Mouse (Mus musculus): Measurements from ENCODE around the gene Ttll7. TPM values are rescaled to one million over a fixed set of nuclear protein-coding genes. Genes with fewer than 3 reads are reported as not detected.

Ttll7 gene
- polyA plus RNA-seq, 1 experiment, result 9.2 TPM

DNA sequence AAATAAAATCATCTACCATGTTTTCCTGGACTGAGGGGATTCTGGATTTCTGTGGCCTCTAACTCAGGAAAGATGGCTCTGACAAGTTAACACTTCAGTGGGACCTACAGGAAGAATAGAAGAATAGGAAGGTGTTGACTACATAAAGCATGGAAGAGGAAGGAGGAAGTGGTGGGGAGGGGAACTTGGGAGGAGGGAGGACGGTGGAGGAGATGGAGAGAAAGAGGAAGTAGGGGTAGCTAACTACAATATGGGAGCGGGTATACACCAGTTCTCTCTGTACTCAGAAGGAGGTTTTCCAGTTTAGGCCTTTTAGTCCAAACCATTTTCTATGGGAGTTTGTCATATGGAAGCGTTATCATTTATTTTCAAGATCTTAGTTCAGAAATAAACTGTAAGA lies 112.2 kb downstream of the Ttll7 start:
- Histone ChIP-seq H3K4me3 (replicated peaks; ENCODE audit: extremely low read depth, low read depth, low read length) (no peak overlapping the region), H3K4me1 (ENCODE audit: control insufficient read depth, insufficient read depth, low read length) (no peaks in the 10 kb centered on the region)
- 56% methylated on average over 3 of the region's 3 CpGs for WGBS
- no peak for DNase-seq
- TF ChIP-seq POLR2A (IDR thresholded peaks at IDR 0.05; ENCODE audit: borderline replicate concordance, extremely low read depth, low read depth, low read length) (no peak), CTCF (IDR thresholded peaks at IDR 0.05; ENCODE audit: insufficient read depth, low read length) (no peak)

DNA sequence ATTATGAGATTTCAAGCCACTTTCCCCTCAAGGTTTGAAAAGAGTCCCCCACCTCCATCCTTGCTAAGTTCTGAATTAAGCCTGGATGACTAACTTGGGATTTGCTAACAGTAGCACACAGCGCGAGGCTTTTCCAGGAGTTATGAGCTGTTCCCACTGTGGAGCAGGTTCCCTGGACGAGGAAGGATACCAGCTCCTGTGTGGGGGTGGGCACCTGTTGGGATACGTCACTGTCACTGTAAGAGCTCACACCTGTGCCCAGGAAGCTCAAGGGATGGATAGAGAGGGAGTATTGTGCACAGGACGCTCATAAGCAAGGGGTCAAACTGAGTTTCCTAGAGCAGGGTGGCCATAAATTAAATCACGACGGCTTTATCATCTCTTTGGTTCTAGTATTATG lies 115.1 kb downstream of the Ttll7 start:
- DNase-seq, result no peak
- TF ChIP-seq CTCF (IDR thresholded peaks at IDR 0.05; ENCODE audit: insufficient read depth, low read length) (no peak), POLR2A (IDR thresholded peaks at IDR 0.05; ENCODE audit: borderline replicate concordance, extremely low read depth, low read depth, low read length) (no peak)
- H3K4me3 ChIP-seq (replicated peaks; ENCODE audit: extremely low read depth, low read depth, low read length), result no peak overlapping the region
- H3K4me1 ChIP-seq (ENCODE audit: control insufficient read depth, insufficient read depth, low read length), result no peaks in the 10 kb centered on the region
- 85% methylated on average over 7 of the region's 7 CpGs for whole genome bisulfite sequencing

DNA sequence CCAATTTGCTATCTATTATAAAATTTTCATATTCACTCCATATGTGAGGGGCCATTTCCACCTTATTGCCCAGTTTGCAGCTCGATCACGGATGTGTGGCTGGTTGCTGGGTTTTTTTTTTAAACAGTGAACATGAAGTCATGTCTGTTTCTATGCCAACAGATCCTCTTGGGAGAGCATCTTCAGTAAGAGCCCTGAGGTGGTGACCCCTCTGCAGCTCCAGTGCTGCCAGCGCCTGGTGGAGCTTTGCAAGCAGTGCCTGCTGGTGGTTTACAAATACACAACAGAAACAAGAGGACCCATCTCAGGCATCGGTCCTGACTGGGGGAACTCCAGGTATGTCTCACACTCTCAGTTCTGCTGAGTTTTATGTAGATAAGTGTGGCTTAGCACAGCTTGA lies 115.7 kb downstream of the Ttll7 start:
- 82% methylated on average over 4 of the region's 4 CpGs for WGBS
- Histone ChIP-seq H3K4me1 (ENCODE audit: control insufficient read depth, insufficient read depth, low read length) (no peaks in the 10 kb centered on the region), H3K4me3 (replicated peaks; ENCODE audit: extremely low read depth, low read depth, low read length) (no peak overlapping the region)
- DNase-seq, result no peak
- TF ChIP-seq CTCF (IDR thresholded peaks at IDR 0.05; ENCODE audit: insufficient read depth, low read length) (no peak), POLR2A (IDR thresholded peaks at IDR 0.05; ENCODE audit: borderline replicate concordance, extremely low read depth, low read depth, low read length) (no peak)

GRCm38 (mm10) chr3:146978272-146978671 lies 126.1 kb downstream of the Ttll7 start:
- 88% methylated on average over 3 of the region's 3 CpGs for WGBS
- no peak for TF ChIP-seq CTCF (IDR thresholded peaks at IDR 0.05; ENCODE audit: insufficient read depth, low read length)
- no peak for DNase-seq
- Histone ChIP-seq H3K4me1 (ENCODE audit: control insufficient read depth, insufficient read depth, low read length) (no peaks in the 10 kb centered on the region), H3K4me3 (replicated peaks; ENCODE audit: extremely low read depth, low read depth, low read length) (no peak overlapping the region)

DNA sequence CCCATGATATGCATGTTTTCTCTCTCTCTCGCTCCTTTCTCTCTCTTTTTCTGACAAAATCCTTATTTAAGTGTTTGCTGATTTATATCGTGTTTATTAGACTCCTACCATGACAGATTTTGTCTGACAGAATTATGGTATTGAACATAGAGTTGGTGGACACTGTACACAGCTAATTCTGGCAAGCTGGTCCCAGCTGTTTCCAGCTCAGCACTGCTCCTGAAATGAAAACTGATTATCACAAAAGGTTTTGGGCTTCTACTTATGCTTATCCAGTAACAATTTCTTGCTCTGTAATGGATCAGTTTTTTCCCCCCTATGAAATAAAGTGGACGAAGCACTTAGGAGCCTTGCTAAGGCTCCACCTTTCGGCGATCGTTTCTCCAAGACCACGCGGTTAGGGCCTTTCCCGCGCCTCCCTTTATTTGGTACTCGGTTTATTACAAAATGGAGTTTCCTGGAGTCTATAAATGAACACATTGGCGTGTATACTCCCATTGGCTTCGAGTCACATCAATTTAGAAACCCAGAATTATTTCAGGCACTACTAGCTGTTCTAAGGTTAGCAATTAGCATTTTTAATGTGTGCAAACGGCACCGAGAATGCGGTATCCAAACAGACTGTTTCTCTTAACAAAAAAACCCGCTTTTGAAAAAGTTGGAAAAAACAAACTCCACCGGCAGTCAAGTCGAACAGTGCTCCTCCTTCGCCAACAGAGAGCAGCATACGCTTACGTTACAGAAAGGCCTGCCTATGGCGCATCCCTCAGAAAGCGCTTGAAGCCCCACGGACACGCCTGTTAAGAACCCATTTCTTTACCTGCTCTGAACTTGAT lies 141.9 kb downstream of the Ttll7 start:
- no peaks in the 10 kb centered on the region for H3K4me1 ChIP-seq (ENCODE audit: control insufficient read depth, insufficient read depth, low read length)
- TF ChIP-seq POLR2A (IDR thresholded peaks at IDR 0.05; ENCODE audit: borderline replicate concordance, extremely low read depth, low read depth, low read length) (no peak), CTCF (IDR thresholded peaks at IDR 0.05; ENCODE audit: insufficient read depth, low read length) (peak; percentile 52; the same call in 1 of the 2 replicates)
- H3K4me3 ChIP-seq (replicated peaks; ENCODE audit: extremely low read depth, low read depth, low read length), result no peak overlapping the region
- no peak for DNase-seq
- WGBS, result 38% methylated on average over 26 of the region's 26 CpGs

DNA sequence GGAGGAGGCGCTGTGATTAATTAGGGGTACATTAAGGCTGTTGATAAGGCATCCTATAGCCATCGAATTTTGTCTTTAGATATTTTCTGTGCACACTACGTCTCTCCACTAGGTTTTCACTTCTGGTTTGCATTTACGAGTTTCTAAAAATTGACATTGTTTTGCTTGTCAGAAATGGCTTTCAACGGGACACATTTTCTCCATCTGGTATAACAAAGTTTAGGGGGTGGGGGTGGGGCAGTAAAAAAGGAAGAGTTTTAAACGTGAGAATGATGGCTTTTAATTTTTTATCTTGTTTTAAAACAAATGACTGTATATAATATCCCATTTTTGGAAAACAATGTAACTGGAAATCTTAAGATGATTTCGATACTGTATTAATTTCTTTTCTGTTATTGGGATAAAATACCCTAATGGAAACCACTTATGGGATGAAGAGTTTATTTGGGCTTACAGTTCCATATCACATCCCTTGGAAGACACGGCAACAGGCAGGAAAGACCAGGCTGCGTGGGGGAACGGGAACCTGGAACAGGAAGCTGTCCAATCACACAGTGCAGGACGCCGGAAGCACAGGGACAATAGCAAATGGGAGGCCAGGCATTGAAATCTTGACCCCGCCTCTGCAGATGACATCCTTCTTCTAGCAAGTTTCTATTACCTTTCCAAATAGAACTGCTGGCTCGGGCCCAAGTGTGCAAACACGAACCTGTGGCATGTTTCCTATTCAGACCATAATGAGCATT lies 142.7 kb downstream of the Ttll7 start:
- no peak for DNase-seq
- 53% methylated on average over 15 of the region's 15 CpGs for WGBS
- no peak overlapping the region for H3K4me3 ChIP-seq (replicated peaks; ENCODE audit: extremely low read depth, low read depth, low read length)
- TF ChIP-seq CTCF (IDR thresholded peaks at IDR 0.05; ENCODE audit: insufficient read depth, low read length), result no peak
- no peak for TF ChIP-seq POLR2A (IDR thresholded peaks at IDR 0.05; ENCODE audit: borderline replicate concordance, extremely low read depth, low read depth, low read length)
- H3K4me1 ChIP-seq (ENCODE audit: control insufficient read depth, insufficient read depth, low read length), result no peaks in the 10 kb centered on the region

DNA sequence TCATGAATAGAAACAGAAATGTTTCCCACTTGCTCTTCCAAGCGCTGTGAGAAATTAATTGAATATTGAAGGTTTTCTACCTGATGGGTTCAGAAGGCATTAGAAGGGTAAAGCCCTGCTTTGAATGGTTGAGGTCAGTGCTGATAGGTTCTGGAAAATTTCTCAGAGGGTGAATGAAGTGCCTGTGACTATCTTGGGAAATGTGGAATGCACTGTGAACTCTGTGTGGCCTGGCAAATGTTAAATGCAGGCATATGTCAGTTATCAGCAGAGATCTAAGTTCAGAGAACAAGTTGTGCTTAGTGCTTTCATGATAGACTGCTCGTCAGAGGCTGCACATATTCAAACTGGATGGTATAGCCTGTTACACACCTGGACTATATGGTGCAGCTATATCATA lies 147.0 kb downstream of the Ttll7 start:
- Histone ChIP-seq H3K4me3 (replicated peaks; ENCODE audit: extremely low read depth, low read depth, low read length) (no peak overlapping the region), H3K4me1 (ENCODE audit: control insufficient read depth, insufficient read depth, low read length) (no peaks in the 10 kb centered on the region)
- DNase-seq, result no peak
- WGBS, result 81% methylated on average over 2 of the region's 2 CpGs
- TF ChIP-seq CTCF (IDR thresholded peaks at IDR 0.05; ENCODE audit: insufficient read depth, low read length) (no peak), POLR2A (IDR thresholded peaks at IDR 0.05; ENCODE audit: borderline replicate concordance, extremely low read depth, low read depth, low read length) (no peak)

DNA sequence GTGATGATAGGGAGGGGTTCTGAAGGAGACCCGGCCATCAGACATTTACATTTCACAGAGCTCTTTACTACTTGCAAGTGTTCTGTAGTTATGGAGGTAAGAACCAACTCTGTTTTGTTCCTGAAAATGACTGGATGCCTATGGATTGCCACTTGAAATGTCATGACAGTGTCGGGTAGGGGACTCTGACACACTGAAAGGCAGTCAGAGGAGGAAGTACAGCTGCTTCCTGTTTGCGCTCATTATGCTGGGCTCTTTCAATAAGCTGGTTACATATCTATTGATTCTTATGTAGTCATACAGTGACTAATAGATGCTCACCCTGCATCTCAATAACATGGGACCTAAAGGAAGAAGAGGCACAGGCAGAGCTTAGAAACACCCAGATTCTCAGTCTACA lies 148.8 kb downstream of the Ttll7 start:
- whole genome bisulfite sequencing, result 44% methylated on average over 3 of the region's 3 CpGs
- Histone ChIP-seq H3K4me3 (replicated peaks; ENCODE audit: extremely low read depth, low read depth, low read length) (no peak overlapping the region), H3K4me1 (ENCODE audit: control insufficient read depth, insufficient read depth, low read length) (no peaks in the 10 kb centered on the region)
- DNase-seq, result no peak
- TF ChIP-seq CTCF (IDR thresholded peaks at IDR 0.05; ENCODE audit: insufficient read depth, low read length) (no peak), POLR2A (IDR thresholded peaks at IDR 0.05; ENCODE audit: borderline replicate concordance, extremely low read depth, low read depth, low read length) (no peak)

DNA sequence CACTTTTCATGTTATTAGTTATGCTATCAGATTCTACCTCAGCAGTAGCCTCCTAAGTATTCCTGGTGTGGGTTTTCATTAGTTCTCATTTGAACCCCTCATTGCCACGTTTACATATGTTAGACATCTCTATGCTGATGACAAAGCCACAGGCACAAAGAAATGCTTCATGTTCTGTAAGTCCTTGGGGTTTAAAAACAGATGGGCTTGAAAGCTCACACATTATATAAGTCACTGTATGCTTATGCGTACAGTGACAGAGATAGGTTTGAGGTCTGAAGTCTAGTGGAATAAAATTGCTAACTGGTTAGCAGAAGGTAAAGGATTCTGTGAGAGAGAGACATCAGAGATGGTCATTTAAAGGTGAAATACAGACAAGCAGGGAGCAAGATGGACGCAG lies 149.4 kb downstream of the Ttll7 start:
- Histone ChIP-seq H3K4me1 (ENCODE audit: control insufficient read depth, insufficient read depth, low read length) (no peaks in the 10 kb centered on the region), H3K4me3 (replicated peaks; ENCODE audit: extremely low read depth, low read depth, low read length) (no peak overlapping the region)
- DNase-seq, result no peak
- no peak for TF ChIP-seq CTCF (IDR thresholded peaks at IDR 0.05; ENCODE audit: insufficient read depth, low read length)
- no peak for TF ChIP-seq POLR2A (IDR thresholded peaks at IDR 0.05; ENCODE audit: borderline replicate concordance, extremely low read depth, low read depth, low read length)
- WGBS, result 72% methylated on average over 3 of the region's 3 CpGs

DNA sequence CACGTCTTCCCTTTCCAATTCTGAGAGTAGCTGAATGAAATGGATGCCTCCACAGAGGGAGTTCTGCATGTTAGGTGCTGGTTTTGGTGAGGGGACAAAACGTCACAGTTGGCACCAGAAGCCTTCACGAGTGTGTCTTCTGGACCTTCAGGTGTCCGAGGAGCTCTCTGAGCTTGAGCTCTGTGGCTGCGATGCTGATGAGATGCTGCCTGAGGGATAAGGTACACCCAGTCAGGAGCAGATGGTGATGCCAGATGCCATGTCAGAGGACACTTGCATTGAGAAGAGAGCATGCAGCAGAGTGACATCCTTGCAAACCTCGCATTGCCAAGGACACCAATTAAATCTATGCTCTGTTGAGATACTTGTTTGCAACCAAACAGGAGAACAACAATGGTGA lies 164.3 kb downstream of the Ttll7 start:
- no peak for DNase-seq
- 88% methylated on average over 6 of the region's 6 CpGs for WGBS
- H3K4me1 ChIP-seq (ENCODE audit: control insufficient read depth, insufficient read depth, low read length), result no peaks in the 10 kb centered on the region
- TF ChIP-seq POLR2A (IDR thresholded peaks at IDR 0.05; ENCODE audit: borderline replicate concordance, extremely low read depth, low read depth, low read length) (no peak), CTCF (IDR thresholded peaks at IDR 0.05; ENCODE audit: insufficient read depth, low read length) (no peak)
- no peak overlapping the region for H3K4me3 ChIP-seq (replicated peaks; ENCODE audit: extremely low read depth, low read depth, low read length)
